Mouse (Mus musculus): ENCODE measurements at regions not wholly inside any gene's neighbourhood (a gene's known extent, or its start where the extent isn't known, plus 50 kb on each side); places are given as distances from the start of the nearest gene placed in this dataset.

- no peaks in the 10 kb centered on the region for H3K9me3 ChIP-seq (replicated peaks; ENCODE audit: insufficient read depth, low read length)
- no peak overlapping the region for H3K9ac ChIP-seq (ENCODE audit: control insufficient read depth, low read depth, low read length, poor library complexity, severe bottlenecking)
- H3K4me3 ChIP-seq (ENCODE audit: control insufficient read depth in 1 of 2, insufficient read depth in 1 of 2, low read depth in 2 of 2, low read length in 2 of 2) = no peak overlapping the region
- H3K36me3 ChIP-seq (ENCODE audit: control insufficient read depth in 1 of 2, insufficient read depth in 2 of 2, low read length in 2 of 2) = no peaks in the 10 kb centered on the region
- H3K27ac ChIP-seq (ENCODE audit: control insufficient read depth, low read depth, low read length) = no peak overlapping the region
- DNase-seq (ENCODE audit: low read depth, low spot score) = no peak
- H3K27me3 ChIP-seq (ENCODE audit: control insufficient read depth in 1 of 2, insufficient read depth in 2 of 2, low read length in 2 of 2) = peaks cover 6 to 13% of the 10 kb centered on the region in 2 experiments
- TF ChIP-seq GABPA (IDR thresholded peaks at IDR 0.05; ENCODE audit: low read depth, low read length) = no peak
- TF ChIP-seq RCOR1 (IDR thresholded peaks at IDR 0.05; ENCODE audit: low read depth, low read length) = no peak
- no peak for TF ChIP-seq ZKSCAN1 (IDR thresholded peaks at IDR 0.05; ENCODE audit: low read depth, low read length)
- no peak for TF ChIP-seq JUND (IDR thresholded peaks at IDR 0.05; ENCODE audit: low read depth, low read length)
- TF ChIP-seq POLR2AphosphoS2 (IDR thresholded peaks at IDR 0.05; ENCODE audit: low read length) = no peak
- TF ChIP-seq KAT2A (conservative IDR thresholded peaks at IDR 0.05; ENCODE audit: low read depth, low read length) = no peak
- TF ChIP-seq GATA1 (IDR thresholded peaks at IDR 0.05; ENCODE audit: low read depth, low read length) = no peak
- no peak for TF ChIP-seq MYB (IDR thresholded peaks at IDR 0.05; ENCODE audit: low read depth, low read length)
- TF ChIP-seq UBTF (IDR thresholded peaks at IDR 0.05; ENCODE audit: borderline replicate concordance, insufficient read depth, low read depth, low read length) = no peak
- no peak for TF ChIP-seq BHLHE40 (IDR thresholded peaks at IDR 0.05; ENCODE audit: borderline replicate concordance, low read depth, low read length)
- TF ChIP-seq ETS1 (IDR thresholded peaks at IDR 0.05; ENCODE audit: low read depth, low read length) = no peak
- no peak for TF ChIP-seq POLR2A (IDR thresholded peaks at IDR 0.05; ENCODE audit: control insufficient read depth in 1 of 2, insufficient read depth in 1 of 2, low read depth in 1 of 2, low read length in 2 of 2, poor library complexity in 1 of 2)
- TF ChIP-seq CHD1 (IDR thresholded peaks at IDR 0.05; ENCODE audit: low read depth, low read length) = no peak
- no peaks in the 10 kb centered on the region for H3K79me2 ChIP-seq (ENCODE audit: control insufficient read depth, insufficient read depth, low read length, poor library complexity)
- no peaks in the 10 kb centered on the region for H3K4me1 ChIP-seq (ENCODE audit: control insufficient read depth in 1 of 2, insufficient read depth in 2 of 2, low read length in 2 of 2)
Measured at GRCm38 (mm10) chr13:38733246-38733645, 74.4 kb upstream of the Eef1e1 start.

DNA sequence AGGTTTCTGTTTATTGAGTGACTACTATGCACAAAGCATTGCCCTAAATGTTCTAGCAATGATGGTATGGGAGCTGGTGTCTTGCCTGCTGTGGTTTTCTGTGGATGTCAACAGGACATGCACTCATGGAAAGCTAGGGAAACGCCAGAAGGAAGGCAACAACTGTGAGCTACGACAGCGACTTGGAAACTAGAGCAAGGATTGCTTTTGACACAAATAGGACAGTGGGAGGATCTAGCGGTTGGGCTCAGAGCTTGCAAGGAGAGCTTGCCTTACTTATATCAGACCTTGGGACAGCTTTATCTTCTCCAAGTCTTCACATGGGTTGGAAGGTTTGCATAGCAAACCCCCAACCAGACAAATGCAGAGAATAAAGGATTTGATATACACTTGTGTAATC is 66.6 kb upstream of the Eef1e1 start:
- H3K27me3 ChIP-seq (ENCODE audit: control insufficient read depth in 1 of 2, insufficient read depth in 2 of 2, low read length in 2 of 2) = peaks cover 2 to 6% of the 10 kb centered on the region in 2 experiments
- H3K4me3 ChIP-seq (ENCODE audit: control insufficient read depth in 1 of 2, insufficient read depth in 1 of 2, low read depth in 2 of 2, low read length in 2 of 2) = no peak overlapping the region
- no peak overlapping the region for H3K9ac ChIP-seq (ENCODE audit: control insufficient read depth, low read depth, low read length, poor library complexity, severe bottlenecking)
- no peaks in the 10 kb centered on the region for H3K36me3 ChIP-seq (ENCODE audit: control insufficient read depth in 1 of 2, insufficient read depth in 2 of 2, low read length in 2 of 2)
- DNase-seq (ENCODE audit: low read depth, low spot score) = no peak
- no peak for TF ChIP-seq ZNF384 (IDR thresholded peaks at IDR 0.05; ENCODE audit: low read depth, low read length)
- no peak for TF ChIP-seq NELFE (IDR thresholded peaks at IDR 0.05; ENCODE audit: low read depth, low read length)
- no peak for TF ChIP-seq POLR2AphosphoS2 (IDR thresholded peaks at IDR 0.05; ENCODE audit: low read length)
- no peak for TF ChIP-seq TCF12 (IDR thresholded peaks at IDR 0.05; ENCODE audit: low read depth, low read length)
- H3K27ac ChIP-seq (ENCODE audit: control insufficient read depth, low read depth, low read length) = no peak overlapping the region
- H3K4me1 ChIP-seq (ENCODE audit: control insufficient read depth in 1 of 2, insufficient read depth in 2 of 2, low read length in 2 of 2) = no peaks in the 10 kb centered on the region
- H3K79me2 ChIP-seq (ENCODE audit: control insufficient read depth, insufficient read depth, low read length, poor library complexity) = no peaks in the 10 kb centered on the region
- H3K9me3 ChIP-seq (replicated peaks; ENCODE audit: insufficient read depth, low read length) = no peaks in the 10 kb centered on the region

GRCm38 (mm10) chr13:38721166-38721565 is 62.3 kb upstream of the Eef1e1 start:
- DNase-seq (ENCODE audit: low read depth, low spot score) = no peak
- no peak overlapping the region for H3K27ac ChIP-seq (ENCODE audit: control insufficient read depth, low read depth, low read length)
- no peaks in the 10 kb centered on the region for H3K9me3 ChIP-seq (replicated peaks; ENCODE audit: insufficient read depth, low read length)
- no peaks in the 10 kb centered on the region for H3K79me2 ChIP-seq (ENCODE audit: control insufficient read depth, insufficient read depth, low read length, poor library complexity)
- H3K4me1 ChIP-seq (ENCODE audit: control insufficient read depth in 1 of 2, insufficient read depth in 2 of 2, low read length in 2 of 2) = no peaks in the 10 kb centered on the region
- no peak for TF ChIP-seq HCFC1 (IDR thresholded peaks at IDR 0.05; ENCODE audit: low read depth, low read length)
- no peak for TF ChIP-seq SIN3A (IDR thresholded peaks at IDR 0.05; ENCODE audit: low read length)
- no peak for TF ChIP-seq NRF1 (IDR thresholded peaks at IDR 0.05; ENCODE audit: insufficient read depth, low read depth, low read length, poor library complexity, severe bottlenecking)
- no peak for TF ChIP-seq ZKSCAN1 (IDR thresholded peaks at IDR 0.05; ENCODE audit: low read depth, low read length)
- no peak for TF ChIP-seq BHLHE40 (IDR thresholded peaks at IDR 0.05; ENCODE audit: borderline replicate concordance, low read depth, low read length)
- no peak for TF ChIP-seq POLR2A (IDR thresholded peaks at IDR 0.05; ENCODE audit: control insufficient read depth in 1 of 2, insufficient read depth in 1 of 2, low read depth in 1 of 2, low read length in 2 of 2, poor library complexity in 1 of 2)
- no peak for TF ChIP-seq MAX (IDR thresholded peaks at IDR 0.05; ENCODE audit: low read length)
- no peak overlapping the region for H3K4me3 ChIP-seq (ENCODE audit: control insufficient read depth in 1 of 2, insufficient read depth in 1 of 2, low read depth in 2 of 2, low read length in 2 of 2)
- no peak overlapping the region for H3K9ac ChIP-seq (ENCODE audit: control insufficient read depth, low read depth, low read length, poor library complexity, severe bottlenecking)
- no peaks in the 10 kb centered on the region for H3K36me3 ChIP-seq (ENCODE audit: control insufficient read depth in 1 of 2, insufficient read depth in 2 of 2, low read length in 2 of 2)
- H3K27me3 ChIP-seq (ENCODE audit: control insufficient read depth in 1 of 2, insufficient read depth in 2 of 2, low read length in 2 of 2) = peaks cover 0 to 3% of the 10 kb centered on the region in 2 experiments; a peak in 2 of 4 replicates
